Mouse (Mus musculus): ENCODE results near the gene Hamp. TPM values are rescaled to one million over a fixed set of nuclear protein-coding genes. Genes with fewer than 3 reads are reported as not detected.

The Hamp gene
- total RNA-seq, 1 experiment: not detected

DNA sequence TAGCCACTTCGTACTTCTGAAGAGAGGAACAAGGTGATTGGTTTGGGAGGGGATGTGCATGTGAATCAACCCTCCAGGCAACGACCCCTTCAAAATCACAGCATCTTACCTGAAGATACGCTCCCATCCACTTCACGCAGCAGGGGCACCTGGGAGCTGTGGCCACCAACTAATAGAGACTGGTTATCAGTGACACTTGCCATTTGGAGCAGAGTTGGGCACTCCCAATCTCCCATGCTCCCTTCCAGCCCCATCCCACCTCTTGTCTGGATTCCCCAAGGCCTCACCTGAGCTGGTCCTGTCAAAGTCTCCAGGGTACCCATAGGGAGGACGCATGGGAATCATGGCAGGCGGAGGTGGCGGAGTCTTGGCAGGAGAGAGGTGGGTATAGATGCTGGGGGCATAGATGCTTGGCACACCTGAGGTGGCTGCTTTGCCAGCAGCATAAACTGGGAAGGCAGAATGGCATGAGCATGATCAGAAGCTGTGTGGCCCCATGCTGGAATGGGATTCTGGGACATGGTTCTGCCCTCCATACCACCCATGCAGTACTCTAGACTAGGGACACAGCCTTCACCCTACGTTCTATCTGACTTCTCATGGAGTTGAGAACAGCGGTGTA lies 15.1 kb upstream of the Hamp start:
- Histone ChIP-seq H3K27ac (ENCODE audit: insufficient read depth, low read depth, low read length, poor library complexity, severe bottlenecking) (no peak overlapping the region), H3K36me3 (ENCODE audit: control insufficient read depth, insufficient read depth, low read length, poor library complexity, severe bottlenecking) (peaks cover 37% of the 10 kb centered on the region), H3K4me1 (ENCODE audit: control insufficient read depth in 2 of 2, insufficient read depth in 2 of 2, low read length in 2 of 2, poor library complexity in 1 of 2) (peaks cover 2 to 16% of the 10 kb centered on the region in 2 experiments; a peak in 2 of 4 replicates), H3K4me3 (ENCODE audit: insufficient read depth in 1 of 2, low read depth in 1 of 2, low read length in 2 of 2, poor library complexity in 1 of 2, severe bottlenecking in 1 of 2) (no peak overlapping the region), H3K9me3 (ENCODE audit: control insufficient read depth, insufficient read depth, low read depth, low read length) (no peaks in the 10 kb centered on the region), H3K9ac (ENCODE audit: insufficient read depth, low read depth, low read length, poor library complexity, severe bottlenecking) (no peak overlapping the region)
- TF ChIP-seq HCFC1 (IDR thresholded peaks at IDR 0.05; ENCODE audit: borderline replicate concordance, insufficient read depth, low read length) (no peak), MAFK (IDR thresholded peaks at IDR 0.05; ENCODE audit: insufficient read depth, low read depth, low read length) (no peak), CHD2 (IDR thresholded peaks at IDR 0.05; ENCODE audit: low read depth, low read length) (no peak), ZC3H11A (IDR thresholded peaks at IDR 0.05; ENCODE audit: borderline replicate concordance, low read depth, low read length) (no peak), ZNF384 (IDR thresholded peaks at IDR 0.05; ENCODE audit: low read depth, low read length) (no peak)
- in situ Hi-C loops (cut with MboI; ENCODE audit: low sequenced_read_pairs in 2 of 2, unreplicated experiment in 2 of 2): no loop called here
- DNase-seq (ENCODE audit: low read depth, low spot score): no peak

- Histone ChIP-seq H3K9me3 (ENCODE audit: control insufficient read depth, insufficient read depth, low read depth, low read length) (no peaks in the 10 kb centered on the region), H3K27ac (ENCODE audit: insufficient read depth, low read depth, low read length, poor library complexity, severe bottlenecking) (peak overlapping the region; percentile 89), H3K36me3 (ENCODE audit: control insufficient read depth, insufficient read depth, low read length, poor library complexity, severe bottlenecking) (peaks cover 44% of the 10 kb centered on the region), H3K4me3 (ENCODE audit: insufficient read depth in 1 of 2, low read depth in 1 of 2, low read length in 2 of 2, poor library complexity in 1 of 2, severe bottlenecking in 1 of 2) (peak overlapping the region; percentile 83 to 91), H3K4me1 (ENCODE audit: control insufficient read depth in 2 of 2, insufficient read depth in 2 of 2, low read length in 2 of 2, poor library complexity in 1 of 2) (peaks cover 2 to 16% of the 10 kb centered on the region in 2 experiments; a peak in 2 of 4 replicates), H3K9ac (ENCODE audit: insufficient read depth, low read depth, low read length, poor library complexity, severe bottlenecking) (peak overlapping the region; percentile 91; the same call in 1 of the 2 replicates)
- DNase-seq (ENCODE audit: low read depth, low spot score): no peak
- in situ Hi-C loops (cut with MboI; ENCODE audit: low sequenced_read_pairs in 2 of 2, unreplicated experiment in 2 of 2): no loop called here
- TF ChIP-seq CHD2 (IDR thresholded peaks at IDR 0.05; ENCODE audit: low read depth, low read length) (peak; percentile 54; the same call in 1 of the 2 replicates), MAFK (IDR thresholded peaks at IDR 0.05; ENCODE audit: insufficient read depth, low read depth, low read length) (no peak), HCFC1 (IDR thresholded peaks at IDR 0.05; ENCODE audit: borderline replicate concordance, insufficient read depth, low read length) (no peak)
Measured at GRCm38 (mm10) chr7:30958109-30958865, 14.5 kb upstream of the Hamp start.

DNA sequence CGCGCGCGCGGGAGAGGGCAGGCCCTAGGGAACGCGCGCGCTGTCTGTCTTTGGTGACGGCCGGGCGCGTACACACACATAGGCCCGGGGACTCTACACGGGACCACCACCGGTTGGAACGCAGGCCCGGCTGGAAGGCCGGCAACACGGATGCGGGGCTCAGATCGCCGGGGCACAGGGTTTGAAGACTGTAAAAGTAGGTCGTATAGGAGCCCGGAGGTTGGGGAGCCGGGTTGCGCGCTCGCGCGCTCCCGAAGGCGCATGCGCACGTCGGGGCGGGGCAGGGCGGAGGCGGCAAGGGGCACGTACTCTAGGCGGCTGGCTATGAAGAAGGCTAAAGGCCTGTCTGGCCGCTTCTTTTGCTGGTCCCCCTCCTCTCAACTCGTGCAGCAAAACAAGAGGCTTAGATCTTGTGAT lies 13.5 kb upstream of the Hamp start:
- Histone ChIP-seq H3K9ac (ENCODE audit: insufficient read depth, low read depth, low read length, poor library complexity, severe bottlenecking) (peak overlapping the region; percentile 91), H3K4me1 (ENCODE audit: control insufficient read depth in 2 of 2, insufficient read depth in 2 of 2, low read length in 2 of 2, poor library complexity in 1 of 2) (peaks cover 2 to 16% of the 10 kb centered on the region in 2 experiments; a peak in 2 of 4 replicates), H3K36me3 (ENCODE audit: control insufficient read depth, insufficient read depth, low read length, poor library complexity, severe bottlenecking) (peaks cover 48% of the 10 kb centered on the region), H3K9me3 (ENCODE audit: control insufficient read depth, insufficient read depth, low read depth, low read length) (no peaks in the 10 kb centered on the region), H3K4me3 (ENCODE audit: insufficient read depth in 1 of 2, low read depth in 1 of 2, low read length in 2 of 2, poor library complexity in 1 of 2, severe bottlenecking in 1 of 2) (peak overlapping the region; percentile 83 to 91), H3K27ac (ENCODE audit: insufficient read depth, low read depth, low read length, poor library complexity, severe bottlenecking) (peak overlapping the region; percentile 89)
- peak; percentile 65 for DNase-seq (ENCODE audit: low read depth, low spot score)
- in situ Hi-C loops (cut with MboI; ENCODE audit: low sequenced_read_pairs in 2 of 2, unreplicated experiment in 2 of 2): no loop called here
- TF ChIP-seq CHD2 (IDR thresholded peaks at IDR 0.05; ENCODE audit: low read depth, low read length) (no peak), HCFC1 (IDR thresholded peaks at IDR 0.05; ENCODE audit: borderline replicate concordance, insufficient read depth, low read length) (no peak), MAFK (IDR thresholded peaks at IDR 0.05; ENCODE audit: insufficient read depth, low read depth, low read length) (no peak), ZNF384 (IDR thresholded peaks at IDR 0.05; ENCODE audit: low read depth, low read length) (no peak), ZC3H11A (IDR thresholded peaks at IDR 0.05; ENCODE audit: borderline replicate concordance, low read depth, low read length) (no peak)

DNA sequence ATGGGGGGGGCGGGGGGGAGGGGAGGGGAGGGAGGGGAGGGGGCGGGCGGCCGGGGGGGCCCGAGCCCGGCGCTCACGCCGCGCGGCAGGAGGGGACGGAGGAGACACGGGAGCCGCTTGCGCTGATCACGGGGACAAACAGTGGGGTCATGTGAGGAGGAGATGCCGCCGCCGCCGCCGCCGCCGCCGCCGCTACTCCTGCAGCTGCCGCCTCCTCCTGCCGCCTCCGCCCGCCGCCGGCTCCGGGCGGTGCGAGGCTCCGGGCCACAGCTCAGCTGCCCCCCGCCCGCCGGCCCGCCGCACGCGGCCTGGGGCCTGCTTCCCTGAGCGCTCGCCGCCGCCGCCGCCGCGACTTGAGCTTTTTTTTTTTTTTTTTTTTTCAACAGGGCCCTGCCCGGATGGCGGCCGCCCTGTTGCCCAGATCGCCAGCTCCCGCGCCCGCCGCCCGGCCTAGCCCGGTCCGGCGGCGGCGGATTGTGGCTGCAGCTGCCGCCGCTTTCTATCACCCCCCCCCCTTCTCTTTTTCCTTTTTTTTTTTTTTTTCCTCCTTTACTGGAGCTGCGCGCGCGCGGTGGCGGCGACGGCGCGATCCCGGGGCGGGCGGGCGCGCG lies 13.0 kb upstream of the Hamp start, which contains the start of gene Usf2:
Gene Usf2, minus strand, starts transcription at position 48 of the 611 bp plus-strand sequence.
- Histone ChIP-seq H3K9me3 (ENCODE audit: control insufficient read depth, insufficient read depth, low read depth, low read length) (no peaks in the 10 kb centered on the region), H3K4me3 (ENCODE audit: insufficient read depth in 1 of 2, low read depth in 1 of 2, low read length in 2 of 2, poor library complexity in 1 of 2, severe bottlenecking in 1 of 2) (peak within 1 kb of the TSS; percentile 83 to 91), H3K36me3 (ENCODE audit: control insufficient read depth, insufficient read depth, low read length, poor library complexity, severe bottlenecking) (peaks cover 48% of the 10 kb centered on the region), H3K27ac (ENCODE audit: insufficient read depth, low read depth, low read length, poor library complexity, severe bottlenecking) (peak within 1 kb of the TSS; percentile 89), H3K9ac (ENCODE audit: insufficient read depth, low read depth, low read length, poor library complexity, severe bottlenecking) (peak within 1 kb of the TSS; percentile 91), H3K4me1 (ENCODE audit: control insufficient read depth in 2 of 2, insufficient read depth in 2 of 2, low read length in 2 of 2, poor library complexity in 1 of 2) (peaks cover 2 to 16% of the 10 kb centered on the region in 2 experiments; a peak in 2 of 4 replicates)
- DNase-seq (ENCODE audit: low read depth, low spot score): no peak
- TF ChIP-seq CHD2 (IDR thresholded peaks at IDR 0.05; ENCODE audit: low read depth, low read length): no peak
- no peak for TF ChIP-seq ZC3H11A (IDR thresholded peaks at IDR 0.05; ENCODE audit: borderline replicate concordance, low read depth, low read length)
- TF ChIP-seq MAFK (IDR thresholded peaks at IDR 0.05; ENCODE audit: insufficient read depth, low read depth, low read length): no peak
- TF ChIP-seq ZNF384 (IDR thresholded peaks at IDR 0.05; ENCODE audit: low read depth, low read length): peak; percentile 95
- in situ Hi-C loops (cut with MboI; ENCODE audit: low sequenced_read_pairs in 2 of 2, unreplicated experiment in 2 of 2): no loop called here
